Mouse (Mus musculus): ENCODE data around the gene Park7. TPM values are rescaled to one million over a fixed set of nuclear protein-coding genes. Genes with fewer than 3 reads are reported as not detected.
A peak's percentile ranks its signal among the peaks of the same experiment; 100 is the strongest.

Gene Park7
- polyA plus RNA-seq, 1 experiment from 2014 or later, result 398 TPM

DNA sequence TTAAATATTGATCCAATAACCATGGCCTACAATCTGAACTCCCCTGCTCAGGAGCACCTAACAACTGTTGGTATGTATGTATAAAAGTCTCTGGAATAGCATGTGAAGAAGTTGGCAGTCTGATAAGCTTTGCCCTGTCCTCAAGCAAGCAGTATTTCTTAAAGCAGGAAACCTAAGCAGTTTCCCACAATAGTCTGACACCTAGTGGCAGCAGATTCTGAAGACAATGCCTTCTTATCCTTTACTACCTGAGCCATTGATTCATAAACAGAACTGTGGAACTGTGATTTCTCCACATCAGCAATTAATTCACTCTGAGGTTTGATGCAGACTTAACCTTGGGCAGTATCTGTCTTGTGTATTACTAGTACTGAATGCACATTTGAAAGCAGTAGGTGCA is 48.9 kb downstream of the Park7 start:
- no peak for ATAC-seq (ENCODE audit: low FRiP score, low TSS enrichment)
- Histone ChIP-seq H3K4me1 (ENCODE audit: control insufficient read depth, insufficient read depth, low read length) (peaks cover 5% of the 10 kb centered on the region; the same call in 1 of the 2 replicates), H3K4me3 (ENCODE audit: low read length) (no peak overlapping the region), H3K36me3 (ENCODE audit: control insufficient read depth, insufficient read depth, low read length) (peaks cover 30% of the 10 kb centered on the region; the same call in 1 of the 2 replicates), H3K27ac (ENCODE audit: low read depth, low read length) (no peak overlapping the region), H3K27me3 (ENCODE audit: control insufficient read depth, insufficient read depth, low read length) (no peaks in the 10 kb centered on the region), H3K9ac (ENCODE audit: low read depth, low read length) (no peak overlapping the region), H3K9me3 (ENCODE audit: control insufficient read depth, low read length) (no peaks in the 10 kb centered on the region), H3K4me2 (replicated peaks; ENCODE audit: low read depth, low read length) (no peak overlapping the region)

GRCm38 (mm10) chr4:150862626-150863375 is 51.4 kb downstream of the Park7 start:
- Histone ChIP-seq H3K9ac (ENCODE audit: low read depth, low read length) (no peak overlapping the region), H3K27me3 (ENCODE audit: control insufficient read depth, insufficient read depth, low read length) (no peaks in the 10 kb centered on the region), H3K4me2 (replicated peaks; ENCODE audit: low read depth, low read length) (no peak overlapping the region), H3K4me3 (ENCODE audit: low read length) (no peak overlapping the region), H3K27ac (ENCODE audit: low read depth, low read length) (no peak overlapping the region), H3K9me3 (ENCODE audit: control insufficient read depth, low read length) (no peaks in the 10 kb centered on the region), H3K36me3 (ENCODE audit: control insufficient read depth, insufficient read depth, low read length) (peaks cover 24% of the 10 kb centered on the region; the same call in 1 of the 2 replicates), H3K4me1 (ENCODE audit: control insufficient read depth, insufficient read depth, low read length) (no peaks in the 10 kb centered on the region)
- no peak for ATAC-seq (ENCODE audit: low FRiP score, low TSS enrichment)
- whole genome bisulfite sequencing, result 62% methylated on average over 8 of the region's 8 CpGs

- Histone ChIP-seq H3K4me2 (replicated peaks; ENCODE audit: low read depth, low read length) (no peak overlapping the region), H3K4me3 (ENCODE audit: low read length) (no peak overlapping the region)
Measured at GRCm38 (mm10) chr4:150861161-150861560, 53.1 kb downstream of the Park7 start.

GRCm38 (mm10) chr4:150860526-150860925 is 53.7 kb downstream of the Park7 start:
- H3K4me2 ChIP-seq (replicated peaks; ENCODE audit: low read depth, low read length), result no peak overlapping the region
- no peak for ATAC-seq (ENCODE audit: low FRiP score, low TSS enrichment)
- 68% methylated on average over 4 of the region's 4 CpGs for WGBS

More at GRCm38 (mm10) chr4:150861161-150861560, 53.1 kb downstream of the Park7 start:
- peaks cover 8% of the 10 kb centered on the region; the same call in 1 of the 2 replicates for H3K36me3 ChIP-seq (ENCODE audit: control insufficient read depth, insufficient read depth, low read length)
- no peak for ATAC-seq (ENCODE audit: low FRiP score, low TSS enrichment)
- H3K27me3 ChIP-seq (ENCODE audit: control insufficient read depth, insufficient read depth, low read length), result no peaks in the 10 kb centered on the region
- peaks cover 4% of the 10 kb centered on the region; the same call in 1 of the 2 replicates for H3K4me1 ChIP-seq (ENCODE audit: control insufficient read depth, insufficient read depth, low read length)
- WGBS, result 85% methylated on average over 2 of the region's 2 CpGs
- H3K9me3 ChIP-seq (ENCODE audit: control insufficient read depth, low read length), result no peaks in the 10 kb centered on the region
- H3K9ac ChIP-seq (ENCODE audit: low read depth, low read length), result no peak overlapping the region
- H3K27ac ChIP-seq (ENCODE audit: low read depth, low read length), result no peak overlapping the region

DNA sequence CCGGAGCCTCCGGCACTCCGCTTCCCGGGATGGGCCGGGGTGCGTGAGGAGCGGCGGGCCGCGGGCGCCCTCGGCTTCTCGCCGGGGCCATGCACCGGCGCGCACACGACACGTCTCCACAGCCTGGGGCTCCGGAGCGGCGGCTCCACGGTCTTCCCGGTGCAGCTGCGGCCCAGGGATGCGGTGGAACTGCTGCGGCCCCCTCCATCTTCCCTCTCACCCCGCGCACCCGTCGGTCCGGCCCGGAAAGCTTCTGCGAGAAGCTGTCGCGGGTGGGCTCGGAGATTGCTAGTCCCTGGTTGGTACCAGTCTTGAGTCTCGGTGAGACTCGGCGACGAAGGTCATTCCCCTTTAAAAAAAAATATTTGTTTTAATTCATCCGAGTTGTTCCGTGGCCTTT is 58.9 kb downstream of the Park7 start:
- Histone ChIP-seq H3K9ac (ENCODE audit: low read depth, low read length) (peak overlapping the region; percentile 93), H3K9me3 (ENCODE audit: control insufficient read depth, low read length) (no peaks in the 10 kb centered on the region), H3K27me3 (ENCODE audit: control insufficient read depth, insufficient read depth, low read length) (no peaks in the 10 kb centered on the region), H3K36me3 (ENCODE audit: control insufficient read depth, insufficient read depth, low read length) (no peaks in the 10 kb centered on the region), H3K4me3 (ENCODE audit: low read length) (peak overlapping the region; percentile 75), H3K4me2 (replicated peaks; ENCODE audit: low read depth, low read length) (peak overlapping the region; percentile 49), H3K27ac (ENCODE audit: low read depth, low read length) (peak overlapping the region; percentile 97), H3K4me1 (ENCODE audit: control insufficient read depth, insufficient read depth, low read length) (peaks cover 9% of the 10 kb centered on the region)
- peak; percentile 73; the same call in 1 of the 2 replicates for ATAC-seq (ENCODE audit: low FRiP score, low TSS enrichment)
- under 1% methylated on average over 43 of the region's 43 CpGs for WGBS

More at GRCm38 (mm10) chr4:150860526-150860925, 53.7 kb downstream of the Park7 start:
- no peaks in the 10 kb centered on the region for H3K27me3 ChIP-seq (ENCODE audit: control insufficient read depth, insufficient read depth, low read length)
- peaks cover 2% of the 10 kb centered on the region; the same call in 1 of the 2 replicates for H3K36me3 ChIP-seq (ENCODE audit: control insufficient read depth, insufficient read depth, low read length)
- peaks cover 4% of the 10 kb centered on the region; the same call in 1 of the 2 replicates for H3K4me1 ChIP-seq (ENCODE audit: control insufficient read depth, insufficient read depth, low read length)
- no peak overlapping the region for H3K27ac ChIP-seq (ENCODE audit: low read depth, low read length)
- no peak overlapping the region for H3K4me3 ChIP-seq (ENCODE audit: low read length)
- H3K9me3 ChIP-seq (ENCODE audit: control insufficient read depth, low read length), result no peaks in the 10 kb centered on the region
- H3K9ac ChIP-seq (ENCODE audit: low read depth, low read length), result no peak overlapping the region

- H3K27me3 ChIP-seq (ENCODE audit: control insufficient read depth, insufficient read depth, low read length), result no peaks in the 10 kb centered on the region
- no peaks in the 10 kb centered on the region for H3K36me3 ChIP-seq (ENCODE audit: control insufficient read depth, insufficient read depth, low read length)
- H3K27ac ChIP-seq (ENCODE audit: low read depth, low read length), result peak overlapping the region; percentile 97
- under 1% methylated on average over 53 of the region's 59 CpGs for WGBS
- H3K9me3 ChIP-seq (ENCODE audit: control insufficient read depth, low read length), result no peaks in the 10 kb centered on the region
- H3K4me3 ChIP-seq (ENCODE audit: low read length), result peak overlapping the region; percentile 75
- H3K9ac ChIP-seq (ENCODE audit: low read depth, low read length), result peak overlapping the region; percentile 93
- peaks cover 9% of the 10 kb centered on the region for H3K4me1 ChIP-seq (ENCODE audit: control insufficient read depth, insufficient read depth, low read length)
- H3K4me2 ChIP-seq (replicated peaks; ENCODE audit: low read depth, low read length), result peak overlapping the region; percentile 49
- peak; percentile 97 for ATAC-seq (ENCODE audit: low FRiP score, low TSS enrichment)
Measured at GRCm38 (mm10) chr4:150854839-150855246, 59.4 kb downstream of the Park7 start.

DNA sequence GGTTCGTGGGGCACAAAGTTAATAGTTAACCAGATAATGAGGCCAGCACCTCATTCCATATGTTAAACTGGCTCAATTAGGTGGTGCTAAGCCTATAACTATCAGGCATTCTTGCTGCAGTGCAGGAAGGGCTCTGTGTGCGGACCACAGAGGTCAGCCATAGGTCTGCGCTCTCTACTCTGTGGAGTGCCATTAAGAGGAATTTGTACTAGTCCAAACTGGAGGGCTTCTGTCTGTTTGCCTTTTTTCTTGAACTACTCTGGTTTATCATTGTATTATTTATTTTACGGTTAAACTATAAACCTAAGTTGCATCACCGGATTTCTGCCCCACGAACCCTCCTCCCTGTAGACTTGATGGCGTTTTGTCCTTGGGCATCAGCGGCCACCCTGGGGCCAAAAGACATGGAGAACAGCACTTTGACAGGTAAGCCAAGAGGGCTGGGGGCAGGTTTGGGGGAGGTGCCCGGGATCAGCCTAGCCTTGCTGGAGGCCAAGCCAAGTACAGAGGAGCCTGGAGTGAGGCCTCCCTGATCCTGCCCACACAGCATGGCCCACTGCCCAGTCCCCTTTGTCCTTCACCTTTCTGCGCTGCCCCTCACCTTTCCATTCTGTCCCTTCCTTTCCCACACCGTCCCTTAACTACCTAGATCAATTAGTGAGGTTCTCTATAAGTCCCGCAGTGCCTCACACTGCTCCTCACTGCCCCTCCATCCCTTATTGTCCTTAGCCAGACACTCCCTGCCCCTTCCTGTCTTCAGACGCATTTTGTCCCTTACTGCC is 60.4 kb downstream of the Park7 start, which contains the start of gene Errfi1:
Errfi1 (plus strand) TSS at position 240 of the 782 bp plus-strand sequence.
- peak; percentile 58 for ATAC-seq (ENCODE audit: low FRiP score, low TSS enrichment)
- peaks cover 9% of the 10 kb centered on the region for H3K4me1 ChIP-seq (ENCODE audit: control insufficient read depth, insufficient read depth, low read length)
- WGBS, result 45% methylated on average over 13 of the region's 13 CpGs

GRCm38 (mm10) chr4:150852479-150852878 is 61.8 kb downstream of the Park7 start:
- no peaks in the 10 kb centered on the region for H3K27me3 ChIP-seq (ENCODE audit: control insufficient read depth, insufficient read depth, low read length)
- no peak for ATAC-seq (ENCODE audit: low FRiP score, low TSS enrichment)
- H3K27ac ChIP-seq (ENCODE audit: low read depth, low read length), result no peak overlapping the region
- no peak overlapping the region for H3K4me2 ChIP-seq (replicated peaks; ENCODE audit: low read depth, low read length)
- no peaks in the 10 kb centered on the region for H3K36me3 ChIP-seq (ENCODE audit: control insufficient read depth, insufficient read depth, low read length)
- H3K4me1 ChIP-seq (ENCODE audit: control insufficient read depth, insufficient read depth, low read length), result peaks cover 9% of the 10 kb centered on the region
- H3K9me3 ChIP-seq (ENCODE audit: control insufficient read depth, low read length), result no peaks in the 10 kb centered on the region
- no peak overlapping the region for H3K9ac ChIP-seq (ENCODE audit: low read depth, low read length)
- WGBS, result 69% methylated on average over 4 of the region's 4 CpGs
- no peak overlapping the region for H3K4me3 ChIP-seq (ENCODE audit: low read length)

More for the DNA sequence above, 60.4 kb downstream of the Park7 start, which contains the start of gene Errfi1:
- Histone ChIP-seq H3K36me3 (ENCODE audit: control insufficient read depth, insufficient read depth, low read length) (no peaks in the 10 kb centered on the region), H3K9ac (ENCODE audit: low read depth, low read length) (peak within 1 kb of the TSS; percentile 93), H3K4me2 (replicated peaks; ENCODE audit: low read depth, low read length) (peak within 1 kb of the TSS; percentile 49), H3K9me3 (ENCODE audit: control insufficient read depth, low read length) (no peaks in the 10 kb centered on the region), H3K4me3 (ENCODE audit: low read length) (peak within 1 kb of the TSS; percentile 75), H3K27ac (ENCODE audit: low read depth, low read length) (peak within 1 kb of the TSS; percentile 97; the same call in 1 of the 2 replicates), H3K27me3 (ENCODE audit: control insufficient read depth, insufficient read depth, low read length) (no peaks in the 10 kb centered on the region)
